Mouse (Mus musculus): ENCODE results near the gene 2310011J03Rik. TPM values are rescaled to one million over a fixed set of nuclear protein-coding genes. Genes with fewer than 3 reads are reported as not detected.

The 2310011J03Rik gene
- 31.7 and 32.8 TPM in 2 replicates for polyA plus RNA-seq (2015; fragmentation: Nextera tagmentation; extraction: Ambion mirVana)

GRCm38 (mm10) chr10:80320340-80320760 lies at the start of gene 2310011J03Rik:
2310011J03Rik (minus strand) TSS chr10:80320537.
- Histone ChIP-seq H3K36me3 (ENCODE audit: control insufficient read depth, insufficient read depth, low read length) (peaks cover 24% of the 10 kb centered on the region), H3K27me3 (replicated peaks; ENCODE audit: control insufficient read depth, insufficient read depth, low read length) (no peaks in the 10 kb centered on the region), H3K9ac (ENCODE audit: low read depth, low read length) (peak within 1 kb of the TSS; percentile 75), H3K4me3 (ENCODE audit: low read length) (peak within 1 kb of the TSS; percentile 78), H3K4me2 (ENCODE audit: low read length) (peak within 1 kb of the TSS; percentile 98), H3K27ac (ENCODE audit: low read depth, low read length) (peak within 1 kb of the TSS; percentile 75), H3K9me3 (ENCODE audit: control insufficient read depth, low read length) (no peaks in the 10 kb centered on the region), H3K4me1 (ENCODE audit: control insufficient read depth, insufficient read depth, low read depth, low read length) (peaks cover 19% of the 10 kb centered on the region)
- peak; percentile 65 for ATAC-seq
- WGBS: under 1% methylated on average over 34 of the region's 34 CpGs

DNA sequence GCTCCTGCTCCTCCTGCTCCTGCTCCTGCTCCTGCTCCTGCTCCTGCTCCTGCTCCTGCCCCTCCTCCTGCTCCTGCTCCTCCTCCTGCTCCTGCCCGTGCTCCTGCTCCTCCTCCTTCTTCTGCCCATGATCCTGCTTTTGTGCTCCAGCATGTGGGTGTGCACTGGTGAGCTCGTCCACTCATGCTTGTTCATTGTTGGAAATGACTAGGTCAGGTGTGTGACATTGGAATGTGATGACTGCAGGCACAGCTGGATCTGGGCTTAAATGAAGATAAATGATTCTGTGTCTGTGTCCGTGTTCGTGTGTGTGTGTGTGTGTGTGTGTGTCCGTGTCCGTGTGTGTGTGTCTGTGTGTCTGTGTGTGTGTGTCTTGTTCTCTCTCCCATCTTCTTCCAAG lies 48.1 kb upstream of the 2310011J03Rik start:
- Histone ChIP-seq H3K4me2 (ENCODE audit: low read length) (no peak overlapping the region), H3K4me3 (ENCODE audit: low read length) (no peak overlapping the region), H3K27me3 (replicated peaks; ENCODE audit: control insufficient read depth, insufficient read depth, low read length) (peaks cover 3% of the 10 kb centered on the region; the same call in 1 of the 2 replicates), H3K36me3 (ENCODE audit: control insufficient read depth, insufficient read depth, low read length) (no peaks in the 10 kb centered on the region), H3K9ac (ENCODE audit: low read depth, low read length) (no peak overlapping the region), H3K27ac (ENCODE audit: low read depth, low read length) (no peak overlapping the region), H3K4me1 (ENCODE audit: control insufficient read depth, insufficient read depth, low read depth, low read length) (peaks cover 10% of the 10 kb centered on the region), H3K9me3 (ENCODE audit: control insufficient read depth, low read length) (no peaks in the 10 kb centered on the region)
- no peak for ATAC-seq
- 91% methylated on average over 6 of the region's 6 CpGs for WGBS

GRCm38 (mm10) chr10:80367954-80368353 lies 47.6 kb upstream of the 2310011J03Rik start:
- Histone ChIP-seq H3K27ac (ENCODE audit: low read depth, low read length) (no peak overlapping the region), H3K9me3 (ENCODE audit: control insufficient read depth, low read length) (no peaks in the 10 kb centered on the region), H3K4me2 (ENCODE audit: low read length) (no peak overlapping the region), H3K4me1 (ENCODE audit: control insufficient read depth, insufficient read depth, low read depth, low read length) (peaks cover 10% of the 10 kb centered on the region), H3K36me3 (ENCODE audit: control insufficient read depth, insufficient read depth, low read length) (no peaks in the 10 kb centered on the region), H3K4me3 (ENCODE audit: low read length) (no peak overlapping the region), H3K27me3 (replicated peaks; ENCODE audit: control insufficient read depth, insufficient read depth, low read length) (peaks cover 3% of the 10 kb centered on the region; the same call in 1 of the 2 replicates), H3K9ac (ENCODE audit: low read depth, low read length) (no peak overlapping the region)
- ATAC-seq: no peak
- 61% methylated on average over 5 of the region's 5 CpGs for WGBS

DNA sequence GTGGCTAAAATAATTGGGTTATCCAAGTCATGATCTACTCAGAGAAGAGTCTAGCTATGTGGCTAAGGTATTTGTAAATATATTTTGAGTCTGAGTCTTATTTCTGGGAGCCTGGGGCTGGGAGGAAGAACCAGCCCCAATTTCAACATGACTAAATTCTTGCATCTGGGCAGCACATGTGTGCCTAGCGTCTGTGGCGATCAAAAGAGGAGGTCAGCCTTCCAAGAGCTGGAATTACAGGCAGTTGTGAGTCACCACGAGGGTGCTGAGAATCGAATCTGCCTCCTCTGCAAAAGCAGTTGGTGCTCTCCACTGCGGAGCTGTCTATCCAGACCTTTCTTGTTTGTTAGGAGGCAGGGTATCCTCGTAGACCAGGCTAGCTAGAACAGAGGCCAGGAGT lies 45.4 kb upstream of the 2310011J03Rik start:
- peaks cover 6% of the 10 kb centered on the region for H3K27me3 ChIP-seq (replicated peaks; ENCODE audit: control insufficient read depth, insufficient read depth, low read length)
- no peak overlapping the region for H3K4me3 ChIP-seq (ENCODE audit: low read length)
- ATAC-seq: no peak
- H3K36me3 ChIP-seq (ENCODE audit: control insufficient read depth, insufficient read depth, low read length): no peaks in the 10 kb centered on the region
- H3K9me3 ChIP-seq (ENCODE audit: control insufficient read depth, low read length): no peaks in the 10 kb centered on the region
- WGBS: 69% methylated on average over 6 of the region's 6 CpGs
- no peak overlapping the region for H3K27ac ChIP-seq (ENCODE audit: low read depth, low read length)
- H3K4me2 ChIP-seq (ENCODE audit: low read length): no peak overlapping the region
- H3K9ac ChIP-seq (ENCODE audit: low read depth, low read length): no peak overlapping the region
- peaks cover 4% of the 10 kb centered on the region; the same call in 1 of the 2 replicates for H3K4me1 ChIP-seq (ENCODE audit: control insufficient read depth, insufficient read depth, low read depth, low read length)

DNA sequence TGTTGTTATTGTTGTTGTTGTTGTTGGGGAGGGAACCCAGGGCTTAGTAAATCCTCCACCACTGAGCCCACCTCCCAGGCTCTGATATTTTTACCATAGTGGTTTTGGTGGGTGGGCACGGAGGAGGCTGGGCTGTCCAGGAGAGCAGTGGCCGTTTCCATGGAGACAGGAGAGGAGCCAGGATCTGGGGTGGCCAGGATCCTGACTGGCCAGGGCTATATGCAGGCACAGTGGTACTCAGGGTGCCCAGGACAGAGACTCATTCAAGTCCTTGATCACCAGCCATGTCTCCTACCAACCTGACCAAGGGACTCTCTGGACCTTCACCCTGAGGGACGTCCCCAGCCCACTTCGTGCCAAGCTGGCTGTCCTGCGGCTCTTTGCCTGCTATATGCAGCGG lies 43.4 kb upstream of the 2310011J03Rik start:
- peak; percentile 53; the same call in 1 of the 2 replicates for ATAC-seq
- Histone ChIP-seq H3K4me2 (ENCODE audit: low read length) (no peak overlapping the region), H3K4me1 (ENCODE audit: control insufficient read depth, insufficient read depth, low read depth, low read length) (peaks cover 4% of the 10 kb centered on the region; the same call in 1 of the 2 replicates), H3K27me3 (replicated peaks; ENCODE audit: control insufficient read depth, insufficient read depth, low read length) (peaks cover 18% of the 10 kb centered on the region), H3K9me3 (ENCODE audit: control insufficient read depth, low read length) (no peaks in the 10 kb centered on the region), H3K9ac (ENCODE audit: low read depth, low read length) (no peak overlapping the region), H3K36me3 (ENCODE audit: control insufficient read depth, insufficient read depth, low read length) (no peaks in the 10 kb centered on the region), H3K4me3 (ENCODE audit: low read length) (no peak overlapping the region), H3K27ac (ENCODE audit: low read depth, low read length) (no peak overlapping the region)
- 22% methylated on average over 6 of the region's 6 CpGs for WGBS

- peak; percentile 63 for ATAC-seq
Observed at GRCm38 (mm10) chr10:80357994-80358639, 37.8 kb upstream of the 2310011J03Rik start.

GRCm38 (mm10) chr10:80357336-80357735 lies 37.0 kb upstream of the 2310011J03Rik start:
- 35% methylated on average over 7 of the region's 7 CpGs for WGBS
- Histone ChIP-seq H3K4me1 (ENCODE audit: control insufficient read depth, insufficient read depth, low read depth, low read length) (peaks cover 20% of the 10 kb centered on the region), H3K36me3 (ENCODE audit: control insufficient read depth, insufficient read depth, low read length) (no peaks in the 10 kb centered on the region), H3K9me3 (ENCODE audit: control insufficient read depth, low read length) (no peaks in the 10 kb centered on the region), H3K4me2 (ENCODE audit: low read length) (peak overlapping the region; percentile 70), H3K27ac (ENCODE audit: low read depth, low read length) (no peak overlapping the region), H3K9ac (ENCODE audit: low read depth, low read length) (no peak overlapping the region; the same call in 1 of the 2 replicates), H3K27me3 (replicated peaks; ENCODE audit: control insufficient read depth, insufficient read depth, low read length) (peaks cover 65% of the 10 kb centered on the region), H3K4me3 (ENCODE audit: low read length) (peak overlapping the region; percentile 41)
- peak; percentile 29 for ATAC-seq

More at GRCm38 (mm10) chr10:80357994-80358639, 37.8 kb upstream of the 2310011J03Rik start:
- peak overlapping the region; percentile 61 for H3K9ac ChIP-seq (ENCODE audit: low read depth, low read length)
- WGBS: 7% methylated on average over 30 of the region's 31 CpGs
- H3K4me3 ChIP-seq (ENCODE audit: low read length): peak overlapping the region; percentile 41
- H3K4me2 ChIP-seq (ENCODE audit: low read length): peak overlapping the region; percentile 70
- no peaks in the 10 kb centered on the region for H3K36me3 ChIP-seq (ENCODE audit: control insufficient read depth, insufficient read depth, low read length)
- H3K27me3 ChIP-seq (replicated peaks; ENCODE audit: control insufficient read depth, insufficient read depth, low read length): peaks cover 59% of the 10 kb centered on the region
- peaks cover 20% of the 10 kb centered on the region for H3K4me1 ChIP-seq (ENCODE audit: control insufficient read depth, insufficient read depth, low read depth, low read length)
- H3K9me3 ChIP-seq (ENCODE audit: control insufficient read depth, low read length): no peaks in the 10 kb centered on the region
- no peak overlapping the region for H3K27ac ChIP-seq (ENCODE audit: low read depth, low read length)

GRCm38 (mm10) chr10:80356737-80357136 lies 36.4 kb upstream of the 2310011J03Rik start:
- 2% methylated on average over 34 of the region's 34 CpGs for WGBS
- Histone ChIP-seq H3K27ac (ENCODE audit: low read depth, low read length) (no peak overlapping the region), H3K4me3 (ENCODE audit: low read length) (peak overlapping the region; percentile 45), H3K36me3 (ENCODE audit: control insufficient read depth, insufficient read depth, low read length) (no peaks in the 10 kb centered on the region), H3K9me3 (ENCODE audit: control insufficient read depth, low read length) (no peaks in the 10 kb centered on the region), H3K9ac (ENCODE audit: low read depth, low read length) (peak overlapping the region; percentile 54), H3K27me3 (replicated peaks; ENCODE audit: control insufficient read depth, insufficient read depth, low read length) (peaks cover 68% of the 10 kb centered on the region), H3K4me2 (ENCODE audit: low read length) (peak overlapping the region; percentile 84), H3K4me1 (ENCODE audit: control insufficient read depth, insufficient read depth, low read depth, low read length) (peaks cover 20% of the 10 kb centered on the region)
- ATAC-seq: peak; percentile 51

GRCm38 (mm10) chr10:80356001-80356682 lies 35.8 kb upstream of the 2310011J03Rik start, which contains the start of gene Plk5:
Plk5 (plus strand) TSS chr10:80356459.
- Histone ChIP-seq H3K4me1 (ENCODE audit: control insufficient read depth, insufficient read depth, low read depth, low read length) (peaks cover 20% of the 10 kb centered on the region), H3K27ac (ENCODE audit: low read depth, low read length) (no peak within 1 kb of the TSS), H3K9me3 (ENCODE audit: control insufficient read depth, low read length) (no peaks in the 10 kb centered on the region), H3K4me3 (ENCODE audit: low read length) (peak within 1 kb of the TSS; percentile 45), H3K27me3 (replicated peaks; ENCODE audit: control insufficient read depth, insufficient read depth, low read length) (peaks cover 68% of the 10 kb centered on the region), H3K36me3 (ENCODE audit: control insufficient read depth, insufficient read depth, low read length) (no peaks in the 10 kb centered on the region), H3K9ac (ENCODE audit: low read depth, low read length) (peak within 1 kb of the TSS; percentile 54), H3K4me2 (ENCODE audit: low read length) (peak within 1 kb of the TSS; percentile 84)
- ATAC-seq: peak; percentile 46; the same call in 1 of the 2 replicates
- WGBS: under 1% methylated on average over 48 of the region's 53 CpGs
